Mouse (Mus musculus) intestine, embryonic 14.5 days (tissue): ENCODE measurements around the gene Trim54. TPM values are rescaled to one million over a fixed set of nuclear protein-coding genes. Genes with fewer than 3 reads are reported as not detected.
A peak's percentile ranks its signal among the peaks of the same experiment; 100 is the strongest.

Source experiments
- ATAC-seq: fragments of 200-750 bp; cut with Nextera tagmentation; replicated peaks from 2 replicates; pipeline ENCODE4 v1.8.0; 2017; ENCODE audit warnings: low read depth, moderate number of reproducible peaks, moderate TSS enrichment, moderate library complexity; ENCODE audit not compliant: low FRiP score, low TSS enrichment
- DNase-seq: peaks from one replicate; pipeline ENCODE4 v3.0.0-alpha.2; 2018; ENCODE audit warnings: low spot score
- H3K27ac ChIP-seq: fragments of 300-500 bp; sonication (generic); 2 replicates; pipeline ENCODE4 v1.5.1; 2014; ENCODE audit warnings: low read depth, mild to moderate bottlenecking, control low read depth
- H3K27me3 ChIP-seq: fragments of 300-500 bp; sonication (generic); replicated peaks from 2 replicates; pipeline ENCODE4 v1.6.1; 2014; ENCODE audit warnings: low read length, control low read depth; ENCODE audit not compliant: control insufficient read depth, insufficient read depth
- H3K36me3 ChIP-seq: fragments of 300-500 bp; sonication (generic); 2 replicates; pipeline ENCODE4 v1.6.1; 2014; ENCODE audit warnings: low read length, control low read depth; ENCODE audit not compliant: control insufficient read depth, insufficient read depth
- H3K4me1 ChIP-seq: fragments of 300-500 bp; sonication (generic); replicated peaks from 2 replicates; pipeline ENCODE4 v1.6.1; 2014; ENCODE audit warnings: low read length, control low read depth, mixed read lengths; ENCODE audit not compliant: control insufficient read depth, insufficient read depth
- H3K4me2 ChIP-seq: fragments of 300-500 bp; sonication (generic); 2 replicates; pipeline ENCODE4 v1.6.1; 2014; ENCODE audit warnings: low read length
- H3K4me3 ChIP-seq: fragments of 300-500 bp; sonication (generic); 2 replicates; pipeline ENCODE4 v1.5.1; 2014; ENCODE audit warnings: low read depth, low read length, control low read depth, mixed read lengths
- H3K9ac ChIP-seq: fragments of 300-500 bp; sonication (generic); 2 replicates; pipeline ENCODE4 v1.6.1; 2014; ENCODE audit warnings: mild to moderate bottlenecking, low read length
- H3K9me3 ChIP-seq: fragments of 300-500 bp; sonication (generic); 2 replicates; pipeline ENCODE4 v1.6.1; 2016; ENCODE audit warnings: low read length, control low read depth; ENCODE audit not compliant: control insufficient read depth
- WGBS: fragments of 180-500 bp; shearing (Covaris S2); extraction: QIAGEN DNeasy Blood & Tissue Kit; methylation state at CpG from one replicate; pipeline ENCODE4 v1.1.7; 2014; 5-methylcytosine and 5-hydroxymethylcytosine counted together
- polyA plus RNA-seq: library from polyadenylated mRNA; unstranded; fragments of >200 nt; fragmentation: Nextera tagmentation; extraction: Ambion mirVana; gene quantifications from 2 replicates; pipeline ENCODE4 v1.2.1, GENCODE M21; 2014

Trim54 gene
- polyA plus RNA-seq, 1 experiment from 2014 or later: not detected

DNA sequence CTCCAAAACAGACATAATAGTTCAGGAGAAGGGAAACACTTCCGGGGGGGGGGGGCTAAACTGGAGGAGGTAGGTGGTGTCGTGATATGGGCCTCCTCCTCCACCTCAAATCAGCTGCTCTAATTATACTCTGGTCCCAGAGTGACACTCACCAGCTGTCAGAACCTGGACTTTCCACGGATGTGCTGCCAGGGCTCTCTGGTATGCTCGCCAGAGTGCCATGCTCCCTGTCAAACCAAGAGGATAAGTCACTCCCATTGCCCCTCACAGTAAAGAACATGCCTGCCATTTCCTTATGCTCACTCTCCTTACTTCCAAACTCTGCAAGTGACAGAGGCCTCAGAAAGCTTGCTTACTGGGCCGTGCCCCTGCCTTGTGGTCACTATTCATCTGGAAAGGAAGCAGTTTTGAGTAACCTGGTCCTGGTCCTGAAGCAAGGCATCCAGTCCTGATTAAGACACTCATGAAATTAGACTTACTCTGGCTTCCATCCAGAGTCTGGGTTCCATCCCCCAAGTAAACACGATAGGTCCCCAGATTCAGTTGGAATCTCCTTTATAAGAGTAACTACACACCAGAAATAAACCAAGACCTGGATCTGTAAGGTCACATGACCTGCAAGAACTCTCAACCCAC, 37.1 kb downstream of the Trim54 start:
- Histone ChIP-seq H3K4me3 (peak overlapping the region; percentile 74), H3K4me1 (no peaks in the 10 kb centered on the region; the same call in 1 of the 2 replicates), H3K9me3 (no peaks in the 10 kb centered on the region), H3K9ac (peak overlapping the region; percentile 56), H3K4me2 (peak overlapping the region; percentile 96), H3K36me3 (peaks cover 34% of the 10 kb centered on the region), H3K27me3 (no peaks in the 10 kb centered on the region), H3K27ac (peak overlapping the region; percentile 23; the same call in 1 of the 2 replicates)
- ATAC-seq (peak; percentile 13), DNase-seq (no peak)
- 28% methylated on average over 6 of the region's 6 CpGs for whole genome bisulfite sequencing

DNA sequence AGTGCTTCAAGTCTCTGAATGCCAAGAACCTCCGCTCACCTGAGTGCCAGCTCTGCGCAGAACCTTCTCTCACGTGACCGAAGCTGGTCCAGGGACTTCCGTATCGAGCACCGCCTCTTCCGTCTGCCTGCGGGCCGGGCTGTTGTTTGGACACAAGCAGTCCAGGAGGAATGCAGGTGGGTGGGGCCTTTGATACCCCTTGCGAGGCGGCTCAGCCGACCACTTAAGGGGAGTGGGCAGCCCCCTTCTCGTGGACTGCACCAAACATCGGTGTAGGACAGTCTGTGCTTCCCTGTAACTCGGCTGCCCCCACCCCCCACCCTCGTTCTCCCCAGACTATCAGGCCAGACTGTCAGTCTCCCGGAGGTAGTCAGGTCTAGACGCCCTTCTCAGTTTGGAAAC, 37.6 kb downstream of the Trim54 start, which contains the start of gene Mpv17:
Gene Mpv17, minus strand, starts transcription at position 100 of the 402 bp plus-strand sequence.
- ATAC-seq (peak; percentile 94), DNase-seq (peak; percentile 87)
- no peaks in the 10 kb centered on the region for H3K9me3 ChIP-seq
- H3K36me3 ChIP-seq: peaks cover 39% of the 10 kb centered on the region
- peak within 1 kb of the TSS; percentile 56 for H3K9ac ChIP-seq
- peak within 1 kb of the TSS; percentile 23; the same call in 1 of the 2 replicates for H3K27ac ChIP-seq
- no peaks in the 10 kb centered on the region; the same call in 1 of the 2 replicates for H3K4me1 ChIP-seq
- no peaks in the 10 kb centered on the region for H3K27me3 ChIP-seq
- H3K4me3 ChIP-seq: peak within 1 kb of the TSS; percentile 74
- peak within 1 kb of the TSS; percentile 96 for H3K4me2 ChIP-seq
- 1% methylated on average over 19 of the region's 19 CpGs for WGBS

DNA sequence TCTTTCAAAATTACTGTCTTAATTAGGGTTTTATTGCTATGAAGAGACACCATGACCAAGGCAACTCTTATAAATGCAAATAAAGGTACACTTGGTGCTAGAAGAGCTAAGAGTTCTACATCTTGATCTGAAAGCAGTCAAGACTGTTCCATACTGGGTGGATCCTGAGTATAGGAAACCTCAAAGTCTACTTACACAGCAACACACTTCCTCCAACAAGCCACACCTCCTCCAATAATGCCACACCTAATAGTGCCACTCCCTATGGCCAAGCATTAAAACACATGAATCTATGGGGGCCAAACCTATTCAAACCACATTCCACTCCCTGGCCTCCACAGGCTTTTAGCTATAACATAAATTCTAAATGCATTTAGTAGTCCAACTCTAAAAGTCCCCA, 46.0 kb downstream of the Trim54 start:
- Histone ChIP-seq H3K4me3 (no peak overlapping the region), H3K27me3 (no peaks in the 10 kb centered on the region), H3K9me3 (no peaks in the 10 kb centered on the region), H3K27ac (no peak overlapping the region), H3K4me1 (no peaks in the 10 kb centered on the region), H3K4me2 (no peak overlapping the region), H3K9ac (no peak overlapping the region), H3K36me3 (peaks cover 89% of the 10 kb centered on the region)
- DNase-seq: no peak
- ATAC-seq: no peak

DNA sequence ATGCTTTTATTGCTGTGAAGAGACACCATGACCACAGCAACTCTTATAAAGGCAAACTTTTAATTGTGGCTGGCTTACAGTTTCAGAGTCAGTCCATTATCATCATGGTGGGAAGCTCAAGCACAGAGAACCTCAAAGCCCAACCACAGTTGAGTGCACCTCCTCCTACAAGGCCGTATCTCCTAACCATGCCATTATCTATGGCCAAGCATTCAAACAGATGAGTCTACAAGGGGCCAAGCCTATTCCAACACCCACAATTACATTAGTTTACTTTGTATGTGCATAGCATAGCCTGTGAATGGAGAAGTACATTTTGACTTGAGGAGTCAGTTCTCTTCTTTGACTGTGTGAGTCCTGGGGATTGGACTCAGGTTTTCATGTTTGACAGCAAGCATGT, 48.4 kb downstream of the Trim54 start:
- H3K27ac ChIP-seq: no peak overlapping the region

DNA sequence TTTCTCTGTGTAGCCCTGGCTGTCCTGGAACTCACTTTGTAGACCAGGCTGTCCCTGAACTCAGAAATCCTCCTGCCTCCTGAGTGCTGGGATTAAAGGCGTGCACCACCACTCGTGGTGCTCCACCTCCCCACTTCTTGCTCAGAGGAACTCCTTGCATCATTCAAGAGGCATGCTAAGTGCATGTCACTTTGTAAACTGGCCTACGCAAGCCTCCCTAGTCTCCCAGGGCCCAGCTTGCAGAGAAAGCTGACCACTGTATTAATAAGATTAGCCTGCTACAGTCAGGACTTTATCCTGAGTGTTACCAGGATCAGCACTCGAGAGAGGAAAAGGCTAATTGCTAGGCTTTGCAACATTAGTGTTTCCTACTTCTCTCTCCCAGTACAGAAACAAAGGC, 52.1 kb downstream of the Trim54 start:
- Histone ChIP-seq H3K9me3 (no peaks in the 10 kb centered on the region), H3K36me3 (peaks cover 93% of the 10 kb centered on the region)
- WGBS: 93% methylated on average over 4 of the region's 4 CpGs

More for the DNA sequence above, 48.4 kb downstream of the Trim54 start:
- Histone ChIP-seq H3K27me3 (no peaks in the 10 kb centered on the region), H3K4me1 (no peaks in the 10 kb centered on the region), H3K4me3 (no peak overlapping the region), H3K4me2 (no peak overlapping the region), H3K9me3 (no peaks in the 10 kb centered on the region), H3K9ac (no peak overlapping the region), H3K36me3 (peaks cover 89% of the 10 kb centered on the region)
- ATAC-seq (no peak), DNase-seq (no peak)
- WGBS: 89% methylated on average over 1 of the region's 1 CpGs

DNA sequence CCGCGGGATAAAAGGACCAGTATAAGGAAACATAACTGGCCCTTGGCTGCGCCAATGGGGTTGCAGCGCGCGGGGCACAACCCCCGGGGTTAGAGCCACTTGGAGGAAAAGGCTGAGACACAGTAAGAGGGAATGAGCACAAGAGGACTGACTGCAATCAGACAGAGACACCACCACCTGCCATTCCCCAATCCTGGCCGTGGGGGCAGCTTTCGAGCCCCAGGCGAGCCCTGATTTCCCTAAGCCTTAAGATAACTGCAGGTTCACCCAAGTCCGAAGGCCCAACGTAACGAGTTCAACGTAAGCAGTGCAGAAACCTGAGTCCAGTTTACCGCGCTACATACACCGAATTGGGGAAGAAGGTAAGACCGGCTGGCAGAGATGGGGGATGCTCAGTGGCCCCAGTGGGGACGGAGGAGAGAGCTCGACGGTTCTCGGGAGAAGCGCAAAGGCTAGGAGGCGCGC, 62.8 kb downstream of the Trim54 start:
- H3K4me2 ChIP-seq: peak overlapping the region; percentile 92
- H3K4me3 ChIP-seq: peak overlapping the region; percentile 100
- DNase-seq: no peak
- no peaks in the 10 kb centered on the region for H3K9me3 ChIP-seq
- peak overlapping the region; percentile 98 for H3K27ac ChIP-seq
- no peaks in the 10 kb centered on the region for H3K27me3 ChIP-seq
- H3K9ac ChIP-seq: peak overlapping the region; percentile 65
- peak; percentile 41; the same call in 1 of the 2 replicates for ATAC-seq
- H3K36me3 ChIP-seq: peaks cover 3% of the 10 kb centered on the region; the same call in 1 of the 2 replicates
- H3K4me1 ChIP-seq: peaks cover 4% of the 10 kb centered on the region; the same call in 1 of the 2 replicates
- under 1% methylated on average over 25 of the region's 25 CpGs for WGBS

More for the DNA sequence above, 52.1 kb downstream of the Trim54 start:
- ATAC-seq (no peak), DNase-seq (no peak)
- Histone ChIP-seq H3K4me3 (no peak overlapping the region), H3K4me1 (no peaks in the 10 kb centered on the region), H3K4me2 (no peak overlapping the region), H3K27me3 (no peaks in the 10 kb centered on the region), H3K9ac (no peak overlapping the region), H3K27ac (no peak overlapping the region)

DNA sequence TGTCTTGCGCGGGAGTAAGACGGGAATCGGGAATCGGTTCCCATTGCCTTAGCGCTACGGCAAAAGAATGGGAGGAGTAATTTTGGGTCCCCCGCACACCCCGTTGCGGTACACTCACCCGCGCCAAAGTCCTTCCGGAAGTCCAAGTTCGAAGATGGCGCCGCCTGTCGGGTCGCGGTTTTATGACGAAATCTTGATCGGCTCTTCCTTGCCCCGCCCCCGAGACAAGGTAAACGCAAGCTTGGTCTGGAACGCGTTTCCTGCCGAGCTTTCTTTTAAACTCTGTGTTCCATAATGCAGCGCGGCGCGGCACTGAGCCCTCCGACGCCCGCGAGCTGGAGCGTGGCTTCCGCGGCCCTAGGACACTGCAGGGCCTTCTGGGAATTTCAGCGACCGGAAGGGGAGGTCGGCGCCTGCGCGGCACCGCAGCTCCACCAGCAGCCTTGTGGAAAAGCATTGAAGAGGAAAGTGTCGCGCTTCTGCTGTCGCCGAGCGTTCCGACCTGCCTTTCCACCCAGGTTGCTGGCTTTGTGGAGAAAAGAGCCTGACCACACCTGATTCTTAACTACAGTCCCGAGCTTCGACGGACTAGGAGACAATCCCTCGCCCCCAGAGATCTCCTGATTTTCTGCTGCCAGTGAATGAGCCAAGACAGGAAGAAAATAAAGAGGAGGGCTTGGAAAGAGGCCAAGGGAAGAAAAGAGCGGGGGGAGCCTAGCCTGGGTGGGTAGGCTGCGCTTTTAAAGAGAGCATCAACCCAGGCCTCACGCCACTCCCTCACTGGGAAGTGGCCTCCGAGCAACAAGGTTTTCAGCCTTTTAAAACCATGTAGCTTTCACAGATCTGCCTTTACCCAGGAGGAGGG, 63.5 kb downstream of the Trim54 start, which contains the start of the genes Gm29609 and Gtf3c2:
Gene Gm29609, minus strand, starts transcription at position 146 of the 865 bp plus-strand sequence.
Gene Gtf3c2, minus strand, starts transcription at position 379 of the 865 bp plus-strand sequence.
- peak within 1 kb of the TSS; percentile 92 for H3K4me2 ChIP-seq
- peak within 1 kb of the TSS; percentile 65 for H3K9ac ChIP-seq
- H3K4me1 ChIP-seq: peaks cover 4% of the 10 kb centered on the region; the same call in 1 of the 2 replicates
- ATAC-seq (peak; percentile 97), DNase-seq (peak; percentile 97)
- H3K36me3 ChIP-seq: 0 out of 2 replicates have a peak, but pooled peaks cover 3% of the 10 kb centered on the region
- no peaks in the 10 kb centered on the region for H3K9me3 ChIP-seq
- no peaks in the 10 kb centered on the region for H3K27me3 ChIP-seq
- peak within 1 kb of the TSS; percentile 98 for H3K27ac ChIP-seq
- H3K4me3 ChIP-seq: peak within 1 kb of the TSS; percentile 100
- under 1% methylated on average over 59 of the region's 59 CpGs for WGBS

DNA sequence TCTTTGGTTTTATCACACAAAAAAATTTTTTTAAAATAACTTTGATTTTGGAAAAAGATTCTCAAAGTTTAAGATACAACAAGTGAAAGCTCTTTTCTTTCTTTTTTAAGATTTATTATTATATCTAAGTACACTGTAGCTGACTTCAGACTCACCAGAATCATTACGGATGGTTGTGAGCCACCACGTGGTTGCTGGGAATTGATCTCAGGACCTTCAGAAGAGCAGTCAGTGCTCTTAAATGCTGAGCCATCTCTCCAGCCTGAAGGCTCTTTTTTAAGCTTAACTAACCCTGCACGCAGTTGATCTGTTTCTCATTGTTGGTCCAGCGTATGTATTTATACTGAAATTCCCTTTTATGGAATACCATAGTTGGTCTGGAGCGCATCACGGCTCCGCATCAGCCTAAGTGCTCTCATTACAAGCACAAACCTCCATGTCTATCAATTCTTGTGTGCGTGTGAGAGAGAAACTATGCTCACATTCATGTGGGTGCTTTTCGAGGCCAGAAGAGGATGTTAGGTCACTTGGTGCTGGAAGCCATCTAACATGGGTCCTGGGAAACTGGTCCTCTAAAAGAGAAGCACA, 64.8 kb downstream of the Trim54 start:
- Histone ChIP-seq H3K9me3 (no peaks in the 10 kb centered on the region), H3K9ac (no peak overlapping the region), H3K36me3 (no peaks in the 10 kb centered on the region), H3K4me2 (peak overlapping the region; percentile 92), H3K27ac (no peak overlapping the region), H3K27me3 (no peaks in the 10 kb centered on the region), H3K4me3 (no peak overlapping the region), H3K4me1 (peaks cover 4% of the 10 kb centered on the region; the same call in 1 of the 2 replicates)
- DNase-seq (peak; percentile 41), ATAC-seq (no peak)
- WGBS: 87% methylated on average over 9 of the region's 9 CpGs
